Mouse (Mus musculus) cortical plate, adult 2 months (tissue): ENCODE measurements around the gene Zfp787.

ENCODE experiments used
- CTCF ChIP-seq: fragments of 200-500 bp; IDR thresholded peaks from 2 replicates; pipeline ENCODE4 v1.5.1; 2011; ENCODE audit warnings: mild to moderate bottlenecking, control low read depth, low read length; ENCODE audit not compliant: insufficient read depth; ENCODE audit errors: extremely low read depth
- POLR2A ChIP-seq: fragments of 200-500 bp; IDR thresholded peaks from 2 replicates; pipeline ENCODE4 v1.6.1; 2011; ENCODE audit warnings: mild to moderate bottlenecking, low read length, control low read depth; ENCODE audit not compliant: insufficient read depth; ENCODE audit errors: extremely low read depth

DNA sequence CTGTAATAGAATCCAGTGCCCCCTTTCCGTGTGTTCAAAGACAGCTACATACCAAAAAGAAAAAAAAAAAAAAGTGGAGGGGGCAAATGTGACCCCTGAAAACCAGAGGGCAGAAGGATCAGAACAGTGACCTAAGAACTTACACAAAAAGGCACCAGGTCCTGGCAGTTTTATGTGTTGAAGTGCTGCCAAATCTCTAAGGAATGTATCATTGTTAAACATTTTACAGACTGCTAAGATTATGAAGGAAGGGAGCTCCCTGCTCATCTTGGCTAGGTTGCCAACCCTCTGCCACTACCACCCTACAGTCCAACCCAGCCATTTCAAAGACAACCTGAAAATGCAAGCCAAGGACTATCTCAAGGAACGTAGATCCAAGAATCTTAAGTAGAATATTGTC is 30.4 kb upstream of the Zfp787 start:
- TF ChIP-seq POLR2A (no peak), CTCF (no peak)
